Mouse (Mus musculus): Measurements from ENCODE around the gene Inpp5f.
"Not testable (repeated sequence)": the region's sequence is repeated elsewhere in the genome, so short reads cannot be mapped to it uniquely, and the experiment has no call there.

- not testable (repeated sequence) for TF ChIP-seq CTCF (IDR thresholded peaks at IDR 0.05); EP300 (IDR thresholded peaks at IDR 0.05; ENCODE audit: insufficient read depth, low read depth, low read length)
Observed at GRCm38 (mm10) chr7:128569429-128569828, 41.7 kb upstream of the Inpp5f start.

Measured in heart, adult 2 months (tissue).